Mouse (Mus musculus): ENCODE data around the gene Chfr. TPM values are rescaled to one million over a fixed set of nuclear protein-coding genes. Genes with fewer than 3 reads are reported as not detected.

Chfr gene
- polyA plus RNA-seq, 1 experiment, result 20.4 TPM

DNA sequence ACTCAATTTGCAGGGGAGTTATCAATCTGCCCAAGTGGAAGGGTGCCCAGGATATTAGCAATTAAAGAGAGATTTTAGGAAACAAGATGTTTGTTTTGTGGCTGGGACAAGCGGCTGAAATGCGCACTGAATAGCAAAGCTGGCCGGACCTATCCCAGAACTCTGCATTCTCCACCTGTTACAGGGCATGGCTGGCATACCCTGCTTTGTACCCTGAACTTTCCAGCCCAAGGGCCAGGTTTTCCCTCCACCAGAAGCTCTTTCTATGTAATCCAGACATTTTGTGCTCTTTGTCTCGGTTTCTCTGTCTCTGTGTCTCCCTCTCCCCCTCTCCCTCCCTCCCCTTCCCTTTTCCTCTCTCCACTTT, 40.8 kb upstream of the Chfr start:
- no peaks in the 10 kb centered on the region for H3K79me2 ChIP-seq (ENCODE audit: control insufficient read depth, insufficient read depth)
- TF ChIP-seq REST (IDR thresholded peaks at IDR 0.05; ENCODE audit: insufficient read depth, insufficient read length) (no peak), MYOD1 (IDR thresholded peaks at IDR 0.05; ENCODE audit: control insufficient read depth in 1 of 3, insufficient read length in 2 of 3, low read depth in 2 of 3) (peak in 1 of 3 experiments; percentile 12)
- H3K4me2 ChIP-seq (ENCODE audit: low read depth), result peak overlapping the region; percentile 97
- H3K4me3 ChIP-seq, result peak overlapping the region; percentile 31
- H3K36me3 ChIP-seq (ENCODE audit: control insufficient read depth, insufficient read depth), result no peaks in the 10 kb centered on the region
- no peaks in the 10 kb centered on the region for H3K27me3 ChIP-seq (ENCODE audit: control insufficient read depth, insufficient read depth, insufficient read length)
- no peak overlapping the region for H3ac ChIP-seq (ENCODE audit: control insufficient read depth, insufficient read length)

DNA sequence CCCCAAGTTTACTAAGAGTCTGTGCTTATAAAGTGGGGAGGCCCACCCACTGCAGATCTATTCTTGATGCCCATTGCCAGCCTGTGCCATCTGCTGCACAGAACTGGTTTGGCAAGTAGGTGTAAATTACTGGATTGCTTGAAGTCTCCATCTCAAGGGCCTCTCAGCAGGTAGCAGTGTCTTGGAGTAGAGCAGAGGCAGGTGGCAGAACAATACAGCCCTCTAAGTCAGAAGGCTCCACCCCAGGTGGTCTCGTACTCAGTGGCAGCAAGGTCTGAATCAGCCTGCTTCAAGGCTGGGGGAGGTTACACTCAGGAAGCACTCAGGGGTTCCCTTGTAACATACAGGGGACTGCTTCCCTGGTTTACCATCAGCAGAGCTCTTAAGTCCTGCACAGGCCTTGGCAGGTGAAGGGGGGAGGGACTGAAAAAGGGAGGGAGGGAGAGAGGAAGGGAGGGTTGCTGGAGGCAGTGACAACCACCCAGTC, 36.6 kb upstream of the Chfr start:
- no peak for TF ChIP-seq E2F4 (IDR thresholded peaks at IDR 0.05; ENCODE audit: insufficient read depth)
- TF ChIP-seq USF1 (IDR thresholded peaks at IDR 0.05; ENCODE audit: low read depth), result no peak
- TF ChIP-seq TCF12 (IDR thresholded peaks at IDR 0.05; ENCODE audit: insufficient read depth, poor library complexity, severe bottlenecking), result no peak
- no peak for TF ChIP-seq POLR2A (IDR thresholded peaks at IDR 0.05; ENCODE audit: insufficient read length, low read depth)
- no peak for TF ChIP-seq TCF3 (IDR thresholded peaks at IDR 0.05; ENCODE audit: insufficient read length, low read depth)
- Histone ChIP-seq H3K79me2 (ENCODE audit: control insufficient read depth, insufficient read depth) (no peaks in the 10 kb centered on the region), H3K4me3 (no peak overlapping the region), H3ac (ENCODE audit: control insufficient read depth, insufficient read length) (no peak overlapping the region), H3K36me3 (ENCODE audit: control insufficient read depth, insufficient read depth) (peaks cover 4% of the 10 kb centered on the region), H3K4me2 (ENCODE audit: low read depth) (no peak overlapping the region), H3K27me3 (ENCODE audit: control insufficient read depth, insufficient read depth, insufficient read length) (no peaks in the 10 kb centered on the region)

DNA sequence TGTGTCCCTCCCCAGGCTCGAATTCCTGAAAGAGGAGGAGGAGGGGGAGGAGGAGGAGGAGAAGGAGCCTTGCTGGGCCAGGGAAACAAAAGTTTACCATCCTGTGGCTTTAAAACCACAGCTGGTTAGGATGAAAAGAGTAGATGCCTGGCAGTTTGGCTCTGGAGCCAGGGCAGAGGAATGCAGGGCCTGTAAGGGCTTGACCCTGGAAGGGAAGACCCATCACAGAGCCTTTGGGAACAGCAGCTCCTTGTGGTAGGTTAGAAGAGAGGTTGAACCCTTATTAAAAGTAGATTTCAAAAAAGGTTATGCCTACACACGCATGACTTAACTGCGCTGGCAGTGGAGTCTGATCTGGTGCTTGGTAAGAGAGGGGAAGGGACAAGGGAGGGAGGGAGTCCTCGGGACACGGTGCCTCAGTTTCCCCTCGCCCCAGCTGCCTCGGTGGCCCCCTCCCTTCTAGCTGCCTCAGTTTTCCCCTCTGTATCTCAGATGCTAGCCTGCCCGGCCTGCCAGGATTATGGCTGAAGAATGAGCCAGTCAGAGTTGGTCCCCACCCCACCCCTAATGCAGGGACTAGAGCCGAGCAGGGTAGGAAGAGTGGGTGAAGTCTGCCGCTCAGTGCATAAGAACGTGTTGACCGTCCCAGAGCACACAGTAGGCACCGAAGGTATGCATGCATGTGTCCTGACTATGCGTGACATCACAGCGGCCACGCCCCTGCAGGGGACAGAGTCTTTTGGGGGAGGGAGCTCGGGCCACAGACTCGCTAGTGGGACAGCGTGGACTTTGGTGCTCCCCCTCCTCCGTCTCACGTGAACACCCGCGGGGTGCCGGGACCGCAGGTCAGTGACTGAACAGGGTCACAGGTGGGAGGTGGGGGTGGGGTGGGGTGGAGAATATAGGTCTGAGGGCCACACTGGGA, 35.7 kb upstream of the Chfr start, which contains the start of gene Plcxd1:
Gene Plcxd1 (plus strand): TSS at position 314 of the 925 bp plus-strand sequence.
- H3K27me3 ChIP-seq (ENCODE audit: control insufficient read depth, insufficient read depth, insufficient read length), result no peaks in the 10 kb centered on the region
- H3K4me3 ChIP-seq, result no peak within 1 kb of the TSS
- H3K4me2 ChIP-seq (ENCODE audit: low read depth), result no peak within 1 kb of the TSS
- TF ChIP-seq REST (IDR thresholded peaks at IDR 0.05; ENCODE audit: insufficient read depth, insufficient read length), result no peak
- TF ChIP-seq TCF12 (IDR thresholded peaks at IDR 0.05; ENCODE audit: insufficient read depth, poor library complexity, severe bottlenecking), result no peak
- no peak for TF ChIP-seq POLR2AphosphoS2 (IDR thresholded peaks at IDR 0.05; ENCODE audit: insufficient read length, low read depth)
- no peak for TF ChIP-seq CEBPB (IDR thresholded peaks at IDR 0.05; ENCODE audit: insufficient read depth, poor library complexity, severe bottlenecking)
- TF ChIP-seq TCF3 (IDR thresholded peaks at IDR 0.05; ENCODE audit: insufficient read length, low read depth), result no peak
- TF ChIP-seq E2F4 (IDR thresholded peaks at IDR 0.05; ENCODE audit: insufficient read depth), result no peak
- TF ChIP-seq MYOD1 (IDR thresholded peaks at IDR 0.05; ENCODE audit: control insufficient read depth in 1 of 3, insufficient read length in 2 of 3, low read depth in 2 of 3), result no peak
- TF ChIP-seq MAX (IDR thresholded peaks at IDR 0.05; ENCODE audit: low read depth), result no peak
- TF ChIP-seq SRF (IDR thresholded peaks at IDR 0.05; ENCODE audit: control insufficient read depth, insufficient read length, low read depth), result no peak
- no peak for TF ChIP-seq USF1 (IDR thresholded peaks at IDR 0.05; ENCODE audit: low read depth)
- no peak for TF ChIP-seq MYOG (IDR thresholded peaks at IDR 0.05; ENCODE audit: control insufficient read depth in 1 of 3, insufficient read depth in 1 of 3, insufficient read length in 2 of 3, low read depth in 2 of 3)
- no peak for TF ChIP-seq POLR2A (IDR thresholded peaks at IDR 0.05; ENCODE audit: insufficient read length, low read depth)
- no peaks in the 10 kb centered on the region for H3K79me2 ChIP-seq (ENCODE audit: control insufficient read depth, insufficient read depth)
- H3K36me3 ChIP-seq (ENCODE audit: control insufficient read depth, insufficient read depth), result peaks cover 4% of the 10 kb centered on the region
- H3ac ChIP-seq (ENCODE audit: control insufficient read depth, insufficient read length), result no peak within 1 kb of the TSS

DNA sequence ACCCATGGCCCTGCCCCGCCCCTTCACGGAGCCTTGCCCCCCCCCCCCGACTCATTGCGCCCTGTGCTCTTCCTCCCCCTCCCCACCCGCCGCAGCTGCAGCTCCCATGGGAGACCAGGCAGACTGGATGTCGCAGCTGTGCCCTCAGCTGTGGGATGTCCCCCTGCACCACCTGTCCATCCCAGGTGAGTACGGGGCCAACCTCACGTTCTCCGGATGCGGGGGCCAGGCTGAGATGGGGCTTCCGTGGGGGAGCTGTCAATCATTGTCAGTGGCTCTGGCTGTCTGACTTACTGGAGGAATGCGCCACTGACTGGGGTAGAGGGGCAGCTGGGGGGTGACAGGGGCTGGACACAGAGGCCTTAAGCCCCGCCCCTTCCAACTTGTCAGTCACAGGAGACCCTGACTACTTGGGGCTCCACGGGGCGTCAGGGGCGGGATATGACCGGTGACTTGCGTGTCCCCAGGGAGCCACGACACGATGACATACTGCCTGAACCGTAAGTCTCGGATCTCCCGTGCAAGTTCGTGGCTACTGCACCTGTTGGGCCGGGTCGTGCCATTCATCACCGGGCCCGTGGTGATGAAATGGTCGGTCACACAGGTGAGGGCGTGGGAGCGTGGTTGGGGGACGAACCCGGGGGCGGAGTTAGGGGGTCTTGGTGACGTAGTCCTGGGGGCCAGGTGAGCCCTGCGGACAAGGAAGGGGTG, 34.6 kb upstream of the Chfr start:
- H3K4me2 ChIP-seq (ENCODE audit: low read depth), result no peak overlapping the region
- H3K36me3 ChIP-seq (ENCODE audit: control insufficient read depth, insufficient read depth), result peaks cover 4% of the 10 kb centered on the region
- no peak for TF ChIP-seq E2F4 (IDR thresholded peaks at IDR 0.05; ENCODE audit: insufficient read depth)
- TF ChIP-seq REST (IDR thresholded peaks at IDR 0.05; ENCODE audit: insufficient read depth, insufficient read length), result no peak
- peak; percentile 25 for TF ChIP-seq POLR2A (IDR thresholded peaks at IDR 0.05; ENCODE audit: insufficient read length, low read depth)
- peak in 2 of 3 experiments; percentile 9 to 74 for TF ChIP-seq MYOD1 (IDR thresholded peaks at IDR 0.05; ENCODE audit: control insufficient read depth in 1 of 3, insufficient read length in 2 of 3, low read depth in 2 of 3)
- no peak for TF ChIP-seq POLR2AphosphoS2 (IDR thresholded peaks at IDR 0.05; ENCODE audit: insufficient read length, low read depth)
- TF ChIP-seq MYOG (IDR thresholded peaks at IDR 0.05; ENCODE audit: control insufficient read depth in 1 of 3, insufficient read depth in 1 of 3, insufficient read length in 2 of 3, low read depth in 2 of 3), result peak in 1 of 3 experiments; percentile 66
- no peak for TF ChIP-seq TCF12 (IDR thresholded peaks at IDR 0.05; ENCODE audit: insufficient read depth, poor library complexity, severe bottlenecking)
- TF ChIP-seq USF1 (IDR thresholded peaks at IDR 0.05; ENCODE audit: low read depth), result no peak
- TF ChIP-seq MAX (IDR thresholded peaks at IDR 0.05; ENCODE audit: low read depth), result no peak
- TF ChIP-seq CEBPB (IDR thresholded peaks at IDR 0.05; ENCODE audit: insufficient read depth, poor library complexity, severe bottlenecking), result no peak
- peak; percentile 42 for TF ChIP-seq TCF3 (IDR thresholded peaks at IDR 0.05; ENCODE audit: insufficient read length, low read depth)
- TF ChIP-seq SRF (IDR thresholded peaks at IDR 0.05; ENCODE audit: control insufficient read depth, insufficient read length, low read depth), result no peak
- H3ac ChIP-seq (ENCODE audit: control insufficient read depth, insufficient read length), result no peak overlapping the region
- peaks cover 6% of the 10 kb centered on the region for H3K79me2 ChIP-seq (ENCODE audit: control insufficient read depth, insufficient read depth)
- H3K27me3 ChIP-seq (ENCODE audit: control insufficient read depth, insufficient read depth, insufficient read length), result no peaks in the 10 kb centered on the region
- no peak overlapping the region for H3K4me3 ChIP-seq

Data from myocyte (in vitro differentiated cells).